Mouse (Mus musculus) frontal cortex, postnatal 36 days (tissue): ENCODE measurements around the gene Lrrc28.

ENCODE experiments used
- DNase-seq, 2 experiments: peaks; one replicate each; pipeline ENCODE4 v3.0.0; 2022; ENCODE audit warnings: low spot score in 2 of 2

Lrrc28 gene

DNA sequence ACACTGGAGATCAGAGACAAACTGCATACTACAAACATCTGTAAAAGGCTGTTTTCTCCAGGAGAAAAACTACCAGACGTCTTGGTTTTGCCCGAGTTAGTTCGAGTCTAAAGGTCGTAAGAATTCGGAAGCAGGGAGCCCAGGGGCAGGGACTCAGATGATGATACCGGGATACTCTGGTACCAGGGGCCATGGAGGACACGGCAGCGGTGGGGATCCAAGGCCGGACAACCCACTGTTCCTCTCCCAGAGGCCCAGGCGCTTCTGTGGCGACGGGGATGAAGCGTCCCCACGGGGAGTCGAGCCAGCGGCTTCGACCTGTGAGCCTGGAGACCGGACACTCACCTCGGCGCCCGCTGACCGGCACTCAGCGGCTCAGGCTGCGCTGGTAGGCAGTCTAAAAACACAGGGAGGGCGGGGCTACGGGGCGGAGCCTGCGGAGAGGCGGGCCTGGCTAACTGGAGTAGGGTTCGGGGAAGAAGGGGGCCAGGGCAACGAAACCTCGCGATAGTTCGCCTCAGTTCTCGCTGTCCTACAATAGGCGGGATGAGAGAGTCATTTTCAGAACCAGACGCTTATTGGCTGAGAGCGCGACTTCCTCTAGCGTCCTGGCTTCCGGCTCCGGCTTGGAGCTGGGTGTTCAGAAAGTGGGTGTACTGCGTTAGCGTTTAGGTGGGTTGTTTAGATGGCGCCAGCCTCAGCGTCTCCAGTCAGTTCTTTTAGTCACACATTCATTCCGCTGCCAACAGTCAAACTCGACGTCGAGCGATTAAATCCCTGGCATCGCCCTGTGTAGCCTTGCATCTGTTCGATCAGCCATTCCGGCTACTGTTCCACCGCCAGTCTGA is at the start of gene Lrrc28:
Gene Lrrc28 (minus strand): TSS at position 436 of the 848 bp plus-strand sequence.
- peak; percentile 98 to 99 for DNase-seq

GRCm38 (mm10) chr7:67692791-67693538 is 47.9 kb upstream of the Lrrc28 start:
- DNase-seq = no peak

- no peak for DNase-seq
Observed at GRCm38 (mm10) chr7:67692141-67692540, 47.1 kb upstream of the Lrrc28 start.

DNA sequence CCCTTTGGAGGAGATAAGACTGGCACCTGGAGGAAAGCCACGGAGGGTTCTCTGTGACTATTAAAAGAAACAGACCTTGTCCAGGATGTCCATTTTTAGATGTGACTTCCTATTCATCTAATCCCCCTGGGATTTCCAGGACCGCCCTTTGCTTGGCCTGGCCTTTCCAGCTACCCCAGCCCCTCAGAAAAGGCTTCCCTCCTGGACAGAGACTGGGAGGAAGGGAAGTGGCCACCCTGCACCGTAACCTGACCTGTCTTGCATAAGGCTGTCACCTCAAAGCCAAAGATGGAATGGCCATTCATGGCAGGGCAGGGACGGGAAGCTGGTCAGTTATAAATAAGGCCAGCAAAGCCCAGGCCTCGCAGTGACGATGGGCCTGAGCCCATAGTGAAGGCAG is 46.0 kb upstream of the Lrrc28 start:
- DNase-seq = no peak

DNA sequence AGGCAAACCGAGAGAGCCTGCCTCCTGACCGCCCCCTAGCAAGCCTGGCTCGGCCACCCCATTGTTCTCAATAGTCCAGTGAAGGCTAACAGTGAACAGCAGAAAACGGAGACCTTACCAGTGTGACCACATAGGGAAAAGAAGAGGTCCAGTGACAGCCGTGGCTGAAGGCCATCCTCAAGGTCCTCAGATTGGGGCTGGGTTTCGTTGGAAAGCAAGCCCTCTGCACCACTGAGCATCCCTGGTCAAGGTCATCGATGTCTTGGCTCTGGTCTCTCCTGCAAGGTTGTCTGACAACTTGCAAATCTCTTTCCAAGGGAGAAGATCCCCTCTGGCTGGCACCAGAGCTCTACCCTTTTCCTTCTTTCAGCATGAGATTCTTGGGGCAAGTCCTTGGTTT is 44.7 kb upstream of the Lrrc28 start:
- no peak for DNase-seq

DNA sequence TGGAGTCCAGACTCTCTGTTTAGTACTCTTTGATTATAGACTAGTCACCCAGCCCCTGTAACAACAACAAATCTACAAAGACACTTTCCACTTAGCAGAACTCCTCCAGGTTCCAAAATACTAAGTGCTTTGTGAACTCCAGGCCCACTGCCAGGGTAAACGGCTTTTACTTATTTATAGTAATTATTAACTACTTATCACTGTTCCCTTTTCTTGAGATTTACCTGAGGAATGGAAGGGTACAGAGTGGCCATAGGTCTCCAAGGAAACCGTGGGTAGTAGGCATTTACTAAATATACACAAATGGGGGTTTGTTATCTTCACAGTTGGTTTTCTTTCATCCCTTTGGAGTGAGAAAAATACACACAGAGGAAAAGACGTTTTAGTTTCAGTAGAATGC is 43.2 kb upstream of the Lrrc28 start:
- no peak for DNase-seq

GRCm38 (mm10) chr7:67686545-67686944 is 41.5 kb upstream of the Lrrc28 start:
- no peak for DNase-seq

- no peak for DNase-seq
Observed at GRCm38 (mm10) chr7:67683006-67683405, 37.9 kb upstream of the Lrrc28 start.

DNA sequence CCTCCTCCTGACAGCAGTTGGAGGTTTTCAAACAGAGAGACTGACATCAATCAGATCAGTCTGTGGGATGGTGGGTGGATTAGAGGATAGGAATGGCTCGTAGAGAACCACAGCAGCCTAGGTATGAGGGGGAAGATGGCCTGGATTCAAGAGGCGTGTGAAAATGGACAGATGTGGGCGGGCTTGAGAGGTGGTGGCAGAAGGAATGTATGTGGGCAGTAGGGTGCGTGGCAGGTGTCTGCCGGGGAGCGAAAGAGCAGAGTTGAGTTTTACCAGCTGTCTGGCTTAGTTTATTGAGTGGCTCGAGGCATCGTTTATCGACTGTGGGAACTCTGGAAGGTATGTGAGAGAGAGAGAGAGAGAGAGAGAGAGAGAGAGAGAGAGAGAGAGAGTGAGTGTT is 36.0 kb upstream of the Lrrc28 start:
- DNase-seq = no peak

GRCm38 (mm10) chr7:67678878-67679499 is 33.9 kb upstream of the Lrrc28 start:
- DNase-seq = no peak

GRCm38 (mm10) chr7:67673656-67674055 is 28.6 kb upstream of the Lrrc28 start:
- no peak for DNase-seq

GRCm38 (mm10) chr7:67672650-67673049 is 27.6 kb upstream of the Lrrc28 start:
- peak; percentile 97 for DNase-seq

DNA sequence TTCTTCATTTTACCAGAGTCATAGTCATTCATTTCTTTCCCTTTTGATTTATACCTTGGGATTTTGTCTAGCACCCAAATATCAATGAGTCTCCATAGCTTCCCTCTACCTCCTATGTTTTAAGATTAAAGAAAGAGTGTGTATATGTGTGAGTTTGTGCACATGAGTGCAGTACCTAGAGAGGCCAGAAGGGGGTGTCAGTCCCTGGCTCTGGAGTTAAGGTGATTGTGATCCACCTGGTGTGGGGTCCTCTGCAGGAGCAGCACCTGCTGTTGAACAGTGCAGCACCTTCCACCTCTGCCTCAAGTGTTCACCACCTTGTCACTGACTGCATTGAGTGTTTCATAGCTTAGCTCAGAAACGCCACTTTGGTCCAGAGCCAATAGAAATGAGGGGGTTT is 25.9 kb upstream of the Lrrc28 start:
- no peak for DNase-seq

GRCm38 (mm10) chr7:67663981-67664694 is 19.1 kb upstream of the Lrrc28 start:
- DNase-seq = no peak

DNA sequence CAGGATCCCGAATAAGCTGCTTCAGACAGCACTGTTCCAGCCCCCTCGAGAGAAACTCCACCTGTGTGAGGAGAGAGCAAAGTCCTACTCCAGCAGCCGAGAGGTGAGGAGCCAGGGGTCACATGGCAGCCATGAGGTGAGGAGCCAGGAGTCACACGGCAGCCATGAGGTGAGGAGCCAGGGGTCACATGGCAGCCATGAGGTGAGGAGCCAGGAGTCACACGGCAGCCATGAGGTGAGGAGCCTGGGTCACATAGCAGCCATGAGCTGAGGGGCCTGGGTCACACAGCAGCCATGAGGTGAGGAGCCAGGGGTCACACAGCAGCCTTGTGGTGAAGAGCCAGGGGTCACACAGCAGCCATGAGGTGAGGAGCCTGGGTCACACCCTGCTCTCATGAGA is 17.4 kb upstream of the Lrrc28 start:
- no peak for DNase-seq

- DNase-seq = no peak
Observed at GRCm38 (mm10) chr7:67658110-67658509, 13.0 kb upstream of the Lrrc28 start.

DNA sequence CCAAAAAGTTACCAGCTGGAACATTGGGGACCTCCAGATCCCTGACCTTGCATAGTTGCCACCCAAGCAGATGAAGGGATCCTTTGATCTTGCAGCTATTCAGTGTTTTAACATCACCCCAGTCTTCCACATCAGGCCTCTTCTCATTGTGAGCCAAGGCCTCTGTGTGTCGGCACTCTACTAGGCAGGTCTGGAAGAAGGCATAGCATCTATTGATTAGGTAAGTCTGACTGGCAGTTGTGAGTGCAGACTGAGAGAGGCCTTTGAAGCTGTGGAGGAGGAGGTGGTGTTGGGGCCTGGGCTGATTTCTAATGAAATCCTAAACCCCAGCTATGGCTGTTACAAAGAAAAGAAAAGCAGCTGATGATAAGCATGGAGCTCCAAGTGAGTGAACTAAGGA is 10.1 kb upstream of the Lrrc28 start:
- no peak for DNase-seq

DNA sequence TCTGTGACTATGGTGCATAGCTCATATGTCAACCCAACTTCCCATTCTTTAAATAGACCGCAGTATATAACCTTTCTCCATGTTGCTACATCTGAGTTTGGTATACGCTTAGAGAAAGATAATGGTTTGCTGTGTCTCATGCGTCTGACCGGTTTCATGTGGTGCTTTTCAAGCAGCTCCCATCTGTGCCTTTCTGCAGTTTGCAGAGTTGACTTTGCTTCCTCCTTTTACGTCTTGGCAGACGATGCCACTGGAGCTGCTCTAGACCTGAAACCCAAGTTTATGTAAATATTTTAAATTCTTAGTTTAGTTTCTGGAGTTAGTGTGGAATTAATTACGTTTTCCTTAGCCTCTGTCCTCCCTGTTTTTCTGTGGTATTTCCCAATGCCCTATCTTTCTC is 9.6 kb upstream of the Lrrc28 start:
- DNase-seq = peak in 1 of 2 experiments; percentile 42

GRCm38 (mm10) chr7:67652211-67652610 is 7.1 kb upstream of the Lrrc28 start:
- DNase-seq = no peak

DNA sequence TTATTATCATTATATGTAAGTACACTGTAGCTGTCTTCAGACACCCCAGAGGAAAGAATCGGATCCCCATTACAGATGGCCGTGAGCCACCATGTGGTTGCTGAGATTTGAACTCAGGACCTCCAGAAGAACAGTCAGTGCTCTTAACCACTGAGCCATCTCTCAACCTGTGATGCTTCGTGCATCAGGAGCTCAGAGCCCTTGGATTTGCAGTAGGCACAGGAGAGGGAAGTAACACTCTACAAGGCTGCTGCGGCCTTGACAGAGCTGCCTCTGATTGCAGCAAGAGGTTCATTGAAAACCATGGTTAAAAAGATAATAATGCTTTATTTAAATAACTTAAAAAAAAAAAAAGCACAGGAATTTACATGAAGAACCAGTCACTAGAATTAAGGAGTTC is 3.3 kb upstream of the Lrrc28 start:
- no peak for DNase-seq

GRCm38 (mm10) chr7:67647277-67647676 is 2.2 kb upstream of the Lrrc28 start, which contains the start of gene Ttc23:
Ttc23 (plus strand) TSS chr7:67647410.
- no peak for DNase-seq

GRCm38 (mm10) chr7:67646131-67646530 is 1.1 kb upstream of the Lrrc28 start:
- no peak for DNase-seq
